Mouse (Mus musculus) adrenal gland, postnatal 14 days (tissue): ENCODE data around the gene Adamtsl3. TPM values are rescaled to one million over a fixed set of nuclear protein-coding genes. Genes with fewer than 3 reads are reported as not detected.
A peak's percentile ranks its signal among the peaks of the same experiment; 100 is the strongest.
"Not testable (repeated sequence)": the region's sequence is repeated elsewhere in the genome, so short reads cannot be mapped to it uniquely, and the experiment has no call there.

Experiments
- DNase-seq: peaks from one replicate; pipeline ENCODE4 v3.0.0; 2021; ENCODE audit warnings: mixed read lengths
- total RNA-seq: library from RNA; stranded (reverse); gene quantifications from 2 replicates; pipeline ENCODE4 v1.2.3, GENCODE M21; 2021

The Adamtsl3 gene
- total RNA-seq, 1 experiment from 2014 or later, result 3.8 TPM

- no peak for DNase-seq
Measured at GRCm38 (mm10) chr7:82361127-82361526, 25.6 kb downstream of the Adamtsl3 start.

- no peak for DNase-seq
Measured at GRCm38 (mm10) chr7:82364567-82364966, 29.1 kb downstream of the Adamtsl3 start.

DNA sequence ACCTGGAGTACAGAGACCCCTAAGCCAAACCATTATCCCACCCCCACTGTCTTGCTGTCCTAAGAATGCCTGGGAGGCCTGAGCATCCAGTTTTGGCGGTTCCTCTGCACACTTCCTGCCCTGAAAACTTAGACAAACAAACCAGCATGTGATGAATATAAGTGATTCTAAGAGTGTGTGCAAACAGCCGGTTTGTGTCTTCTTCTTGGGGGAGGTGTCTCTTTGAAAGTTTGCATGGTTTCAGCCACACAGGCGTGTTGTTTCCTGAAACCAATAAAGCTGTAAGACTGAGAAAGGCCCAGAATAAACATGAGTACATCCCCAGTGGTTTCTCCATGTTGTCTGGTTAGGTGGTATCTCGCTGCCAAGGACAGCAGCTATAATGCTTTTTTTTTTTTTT lies 30.6 kb downstream of the Adamtsl3 start:
- DNase-seq, result no peak

DNA sequence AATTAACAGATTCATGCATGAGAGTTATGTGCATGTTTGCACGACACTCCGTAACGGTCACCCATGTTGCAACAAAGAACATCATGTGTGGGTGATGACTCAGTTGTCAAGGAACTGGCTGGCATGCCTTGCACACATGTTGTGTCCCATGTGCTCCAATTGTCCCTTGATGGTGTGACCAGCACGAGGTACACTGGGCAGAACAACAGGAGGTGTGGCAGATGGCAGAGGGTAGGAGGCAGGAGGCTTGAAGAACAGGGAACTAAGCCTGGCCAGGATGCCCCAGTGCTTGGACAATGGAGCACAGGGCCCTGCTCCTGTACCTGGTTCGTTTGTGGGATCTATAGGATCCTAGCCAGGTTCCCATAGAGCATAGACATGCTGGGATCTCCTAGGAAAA lies 31.0 kb downstream of the Adamtsl3 start:
- no peak for DNase-seq

GRCm38 (mm10) chr7:82368047-82368446 lies 32.6 kb downstream of the Adamtsl3 start:
- no peak for DNase-seq

- no peak for DNase-seq
Measured at GRCm38 (mm10) chr7:82370132-82370531, 34.6 kb downstream of the Adamtsl3 start.

DNA sequence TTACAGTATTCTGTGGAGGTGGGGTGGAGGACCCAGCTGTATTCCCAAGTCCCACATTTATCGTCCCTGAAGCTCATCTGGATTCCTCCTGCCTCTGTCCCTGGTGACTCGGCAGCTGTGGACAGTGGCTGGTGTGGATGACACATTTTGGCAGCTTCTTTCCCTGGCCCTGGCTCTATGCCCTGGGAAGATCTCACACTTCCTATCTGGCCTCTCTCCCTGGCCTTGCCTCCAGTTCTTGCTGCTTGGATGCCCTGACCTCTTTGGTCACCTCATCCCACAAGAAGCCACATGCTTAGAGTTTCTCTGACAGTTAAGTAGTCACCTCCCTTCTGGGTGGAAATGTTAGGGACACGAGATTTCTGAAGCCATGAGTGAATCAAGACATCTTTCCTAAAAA lies 35.9 kb downstream of the Adamtsl3 start:
- DNase-seq, result peak; percentile 59

DNA sequence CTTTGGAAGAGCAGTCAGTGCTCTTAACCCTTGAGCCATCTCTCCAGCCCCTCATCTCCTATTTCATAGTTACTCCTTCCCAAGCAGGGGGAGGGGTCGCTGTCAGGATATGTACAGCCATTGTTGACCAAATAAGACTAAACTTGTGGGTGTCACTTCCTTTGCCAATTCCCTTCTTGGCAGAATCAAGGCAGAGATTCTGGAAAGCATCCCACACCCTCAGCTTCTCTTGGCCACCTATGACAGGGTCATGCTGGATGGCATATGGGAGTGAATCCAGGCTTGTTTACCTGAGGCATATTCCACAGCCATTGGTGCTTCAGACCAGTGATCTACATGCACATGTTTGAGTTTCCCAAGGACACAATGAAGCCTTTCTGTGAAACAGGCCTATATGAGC lies 42.8 kb downstream of the Adamtsl3 start:
- DNase-seq, result no peak

DNA sequence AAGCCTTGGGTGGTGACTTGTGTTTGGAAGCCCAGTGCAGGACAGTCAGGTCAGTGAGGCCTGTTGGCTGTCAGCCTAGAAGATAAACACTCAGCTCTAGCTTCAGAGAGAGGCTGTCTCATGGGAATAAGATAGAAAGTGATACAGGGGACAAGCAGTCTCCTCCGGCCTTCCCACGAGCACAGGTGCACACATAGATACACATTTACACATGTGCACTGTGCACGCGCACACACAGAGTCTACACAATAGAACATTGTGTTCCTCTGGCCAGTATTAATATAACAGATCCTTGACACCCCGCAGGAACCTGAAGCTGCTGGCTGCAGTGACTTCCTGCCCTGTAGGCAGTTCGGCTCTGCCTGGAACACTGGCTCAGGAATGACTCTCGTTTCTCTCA lies 44.3 kb downstream of the Adamtsl3 start:
- no peak for DNase-seq

GRCm38 (mm10) chr7:82382843-82383535 lies 47.5 kb downstream of the Adamtsl3 start:
- DNase-seq, result no peak

- no peak for DNase-seq
Measured at GRCm38 (mm10) chr7:82383536-82383848, 48.0 kb downstream of the Adamtsl3 start.

- no peak for DNase-seq
Measured at GRCm38 (mm10) chr7:82387121-82387520, 51.6 kb downstream of the Adamtsl3 start.

- DNase-seq, result no peak
Measured at GRCm38 (mm10) chr7:82394435-82395186, 59.1 kb downstream of the Adamtsl3 start.

GRCm38 (mm10) chr7:82395239-82395638 lies 59.7 kb downstream of the Adamtsl3 start:
- no peak for DNase-seq

DNA sequence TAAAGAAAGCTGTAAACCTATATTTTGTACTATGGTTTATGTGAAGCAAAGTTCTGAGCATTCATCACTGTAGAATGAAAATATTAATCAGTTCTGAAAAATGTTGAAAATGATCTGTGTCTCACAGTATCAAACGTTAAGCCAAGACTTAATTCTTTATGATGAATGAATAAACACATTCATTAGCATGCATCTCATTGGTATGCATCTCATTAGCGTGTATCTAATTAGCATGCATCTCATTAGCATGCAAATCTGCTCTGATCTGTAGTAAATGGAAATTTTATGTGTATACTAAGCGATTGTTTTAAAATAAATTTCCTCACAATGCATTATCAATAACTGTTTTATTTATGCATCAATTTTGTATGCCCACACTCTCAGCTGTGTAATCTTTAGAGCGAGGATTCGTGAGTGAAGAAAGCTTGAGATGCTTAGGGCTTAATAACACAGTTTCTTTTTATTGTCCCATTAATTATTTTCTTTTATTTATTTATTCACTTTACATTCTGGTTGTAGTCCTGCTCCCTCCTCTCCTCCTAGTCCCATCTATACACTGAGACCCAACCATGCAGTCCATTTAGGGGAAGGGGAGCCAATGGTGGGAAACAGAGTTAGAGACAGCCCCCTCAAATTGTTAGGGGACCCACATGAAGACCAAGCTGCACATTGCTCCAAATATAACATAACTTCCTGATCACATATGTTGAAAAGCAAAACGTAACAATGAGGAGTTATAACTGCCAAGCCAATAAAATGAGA lies 60.4 kb downstream of the Adamtsl3 start:
- no peak for DNase-seq

GRCm38 (mm10) chr7:82396869-82397268 lies 61.4 kb downstream of the Adamtsl3 start:
- no peak for DNase-seq

- DNase-seq, result no peak
Measured at GRCm38 (mm10) chr7:82397632-82398031, 62.1 kb downstream of the Adamtsl3 start.

GRCm38 (mm10) chr7:82405466-82406045 lies 70.1 kb downstream of the Adamtsl3 start:
- no peak for DNase-seq

DNA sequence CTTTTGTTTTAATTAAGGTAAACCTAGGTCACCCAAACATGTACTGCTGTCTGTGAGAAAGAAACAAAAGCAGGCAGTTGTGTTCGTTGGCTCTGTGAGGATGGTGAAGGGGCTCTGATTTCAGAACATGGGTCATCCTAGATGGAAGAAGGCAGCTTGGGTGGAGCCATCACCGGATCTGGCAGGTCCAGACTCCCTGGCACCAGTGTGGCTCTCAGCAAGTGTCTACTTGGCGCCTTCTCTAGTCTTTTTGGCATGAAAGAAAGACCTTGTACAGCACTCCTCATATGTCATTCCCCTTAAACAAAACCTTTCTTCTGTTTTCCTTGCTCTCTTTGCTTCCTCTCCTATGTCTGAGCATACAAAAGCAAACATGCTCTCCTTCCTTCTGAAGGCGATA lies 75.5 kb downstream of the Adamtsl3 start:
- no peak for DNase-seq

DNA sequence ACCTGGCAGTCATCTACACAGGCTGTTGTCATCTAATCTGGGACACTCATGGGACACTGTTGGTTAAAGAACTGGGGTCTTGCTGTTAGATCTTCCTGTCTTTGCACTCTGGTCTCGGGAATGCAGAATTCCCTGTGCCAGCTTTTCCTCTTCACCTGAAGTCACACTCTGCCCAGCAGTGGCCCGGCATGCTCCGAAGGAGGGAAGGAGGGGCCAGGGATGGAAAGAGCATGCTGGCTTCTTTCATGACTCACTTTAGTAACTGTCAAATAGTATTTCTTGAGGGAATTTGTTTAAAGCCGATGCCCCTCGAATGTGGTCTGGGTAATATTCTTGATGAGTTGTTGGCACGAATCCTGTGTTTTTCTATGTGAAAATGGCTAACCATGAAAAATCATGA lies 81.2 kb downstream of the Adamtsl3 start:
- DNase-seq, result no peak

DNA sequence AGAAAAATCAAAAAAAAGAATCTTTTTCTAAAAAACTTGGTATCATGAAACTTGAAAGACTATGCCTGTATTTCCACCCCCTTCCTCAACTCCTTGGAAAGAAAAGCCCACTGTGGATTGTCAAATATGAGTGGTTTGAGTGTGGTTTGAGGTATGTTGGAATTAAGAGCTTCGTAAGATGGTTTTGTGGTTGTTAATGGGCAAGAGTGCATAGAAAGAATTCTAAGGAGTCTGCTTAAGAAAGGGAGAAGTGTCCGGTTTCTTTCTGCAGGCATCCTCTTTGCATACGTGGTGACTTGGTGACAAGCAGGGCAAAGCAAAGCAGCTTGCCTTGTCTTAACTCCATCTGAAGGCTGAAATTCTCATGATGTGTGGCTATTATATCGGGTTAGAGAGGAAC lies 81.6 kb downstream of the Adamtsl3 start:
- DNase-seq, result no peak

DNA sequence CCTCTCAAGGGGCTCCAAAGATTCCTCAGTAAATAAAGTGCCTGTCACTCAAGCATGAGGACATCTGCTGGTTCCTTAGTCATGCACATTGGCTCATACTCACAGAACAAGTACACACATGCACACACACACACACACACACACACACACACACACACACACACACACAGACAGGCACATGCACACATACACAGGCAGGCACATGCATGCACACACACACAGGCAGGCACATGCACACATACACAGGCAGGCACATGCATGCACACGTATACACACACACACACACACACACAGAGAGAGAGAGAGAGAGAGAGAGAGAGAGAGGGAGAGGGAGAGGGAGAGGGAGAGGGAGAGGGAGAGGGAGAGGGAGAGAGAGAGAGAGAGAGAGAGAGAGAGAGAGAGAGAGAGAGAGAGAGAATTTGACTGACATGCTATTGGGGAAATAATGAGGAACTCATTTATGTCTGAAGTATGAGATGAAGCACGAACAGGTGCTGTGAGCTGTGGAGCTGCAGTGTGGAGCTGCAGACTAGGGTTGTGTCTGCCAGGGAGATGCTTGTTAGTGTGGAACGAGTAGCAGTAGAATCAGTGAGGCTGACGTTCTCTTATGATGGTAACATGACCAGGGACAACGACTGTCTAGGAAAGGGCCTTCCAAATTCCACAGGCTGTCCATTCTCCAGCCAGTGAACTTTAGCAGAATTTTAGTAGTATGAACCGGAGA lies 85.0 kb downstream of the Adamtsl3 start:
- not testable (repeated sequence) for DNase-seq
